In the genomic region with DNA sequence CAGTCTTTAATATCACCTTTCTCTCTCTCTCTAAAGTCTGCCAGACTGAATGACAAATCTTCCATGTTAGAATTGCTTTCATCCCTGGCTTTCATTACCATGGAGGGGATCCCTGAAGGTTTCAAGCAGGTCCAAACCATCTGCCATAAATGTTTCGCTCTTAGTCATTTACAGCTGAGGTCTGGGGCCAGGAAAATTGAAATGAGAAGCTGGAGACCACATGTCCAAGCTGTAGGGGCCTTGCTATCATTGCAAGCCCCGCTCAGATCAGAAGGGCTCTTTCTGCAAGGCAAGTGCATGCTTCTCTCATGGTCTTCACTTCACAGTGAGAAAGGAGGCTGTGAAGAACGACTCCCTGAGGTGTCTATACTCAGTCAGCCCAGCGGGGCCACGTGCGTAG, we compare ENCODE assay signal across 18 mouse cellular contexts. TPM values are rescaled to one million over a fixed set of nuclear protein-coding genes. Genes with fewer than 3 reads are reported as not detected.
DNase-seq lines count a peak whose midpoint lies in the region; ATAC-seq and TF ChIP-seq lines count a peak whose summit lies in the region.
"Had no signal": no experiment of that assay in that cellular context is flagged by ENCODE, and none has a peak within 500 bp of the region (broad histone marks: within the 10 kb centered on the region; RNA-seq: fewer than 3 reads in every experiment).

No protein-coding gene starts in this region.

- H3K27me3 ChIP-seq in hindbrain, embryonic 13.5 days, result no peaks in the 10 kb centered on the region
- H3K27me3 ChIP-seq in hindbrain, embryonic 10.5 days (ENCODE audit: insufficient read depth, poor library complexity, severe bottlenecking), result no peaks in the 10 kb centered on the region
- no peaks in the 10 kb centered on the region for H3K27me3 ChIP-seq in neural tube, embryonic 13.5 days
- no peaks in the 10 kb centered on the region for H3K27me3 ChIP-seq in neural tube, embryonic 15.5 days (replicated peaks)
- H3K27me3 ChIP-seq in limb, embryonic 14.5 days (ENCODE audit: control insufficient read depth, insufficient read depth, low read length), result no peaks in the 10 kb centered on the region
- H3K27me3 ChIP-seq: forebrain, embryonic 12.5 days; hindbrain, embryonic 15.5 days had no signal

- no peaks in the 10 kb centered on the region for H3K9me3 ChIP-seq in hindbrain, embryonic 13.5 days
- H3K9me3 ChIP-seq in hindbrain, embryonic 10.5 days, result no peaks in the 10 kb centered on the region
- H3K9me3 ChIP-seq in neural tube, embryonic 13.5 days, result no peaks in the 10 kb centered on the region
- H3K9me3 ChIP-seq in neural tube, embryonic 15.5 days (replicated peaks), result no peaks in the 10 kb centered on the region
- peaks cover 9% of the 10 kb centered on the region; the same call in 1 of the 2 replicates for H3K9me3 ChIP-seq in limb, embryonic 14.5 days (ENCODE audit: control insufficient read depth, low read length)
- H3K9me3 ChIP-seq: forebrain, embryonic 12.5 days; hindbrain, embryonic 15.5 days had no signal

- WGBS in hindbrain, embryonic 13.5 days, result 81% methylated on average over 6 of the region's 6 CpGs
- 85% methylated on average over 6 of the region's 6 CpGs for WGBS in hindbrain, embryonic 10.5 days
- WGBS in neural tube, embryonic 13.5 days, result 69% methylated on average over 6 of the region's 6 CpGs
- 73% methylated on average over 6 of the region's 6 CpGs for WGBS in neural tube, embryonic 15.5 days
- 65% methylated on average over 6 of the region's 6 CpGs for WGBS in limb, embryonic 14.5 days

- peak; percentile 47 to 54 for DNase-seq in cerebellum, postnatal 10 days
- DNase-seq in cerebellum, postnatal 25 days, result no peak
- no peak for DNase-seq in hindbrain, embryonic 10.5 days (ENCODE audit: low spot score)
- DNase-seq in limb, embryonic 14.5 days (ENCODE audit: low spot score), result peak; percentile 49
- DNase-seq in kidney, postnatal 14 days, result no peak
- DNase-seq: adrenal gland, postnatal 10 days; cerebellum, adult 11 months; cerebellum, adult 9-11 months; gastrocnemius, postnatal 10 days; heart, adult 2 months; kidney, adult 18-20 months had no signal

- ATAC-seq in hindbrain, embryonic 13.5 days (ENCODE audit: low FRiP score), result no peak
- 0 out of 2 replicates have a peak, but pooled peaks have one; percentile 15 for ATAC-seq in neural tube, embryonic 13.5 days (ENCODE audit: low read depth)
- no peak for ATAC-seq in neural tube, embryonic 15.5 days (ENCODE audit: low FRiP score)
- peak; percentile 41; the same call in 1 of the 2 replicates for ATAC-seq in limb, embryonic 14.5 days (ENCODE audit: low FRiP score, low read depth)
- ATAC-seq: forebrain, embryonic 16.5 days had no signal

- TF ChIP-seq POLR2A in limb, embryonic 14.5 days (IDR thresholded peaks at IDR 0.05; ENCODE audit: borderline replicate concordance, extremely low read depth, insufficient read depth, insufficient read length), result no peak

- H3K4me3 ChIP-seq in hindbrain, embryonic 13.5 days, result no peak overlapping the region
- no peak overlapping the region for H3K4me3 ChIP-seq in hindbrain, embryonic 10.5 days
- H3K4me3 ChIP-seq in neural tube, embryonic 13.5 days, result no peak overlapping the region
- H3K4me3 ChIP-seq in neural tube, embryonic 15.5 days (replicated peaks), result no peak overlapping the region
- no peak overlapping the region for H3K4me3 ChIP-seq in limb, embryonic 14.5 days (replicated peaks; ENCODE audit: low read length)
- H3K4me3 ChIP-seq: forebrain, embryonic 12.5 days; heart, adult 2 months; hindbrain, embryonic 15.5 days had no signal

- H3K36me3 ChIP-seq in hindbrain, embryonic 13.5 days, result peaks cover 7% of the 10 kb centered on the region; the same call in 1 of the 2 replicates
- H3K36me3 ChIP-seq in hindbrain, embryonic 10.5 days, result peaks cover 6% of the 10 kb centered on the region; the same call in 1 of the 2 replicates
- peaks cover 9% of the 10 kb centered on the region; the same call in 1 of the 2 replicates for H3K36me3 ChIP-seq in neural tube, embryonic 13.5 days
- no peaks in the 10 kb centered on the region for H3K36me3 ChIP-seq in neural tube, embryonic 15.5 days
- H3K36me3 ChIP-seq in limb, embryonic 14.5 days (ENCODE audit: control insufficient read depth, insufficient read depth, low read length), result peaks cover 8% of the 10 kb centered on the region; the same call in 1 of the 2 replicates
- H3K36me3 ChIP-seq: forebrain, embryonic 12.5 days; hindbrain, embryonic 15.5 days had no signal

- no peak overlapping the region for H3K9ac ChIP-seq in hindbrain, embryonic 13.5 days
- H3K9ac ChIP-seq in neural tube, embryonic 13.5 days, result no peak overlapping the region
- H3K9ac ChIP-seq in neural tube, embryonic 15.5 days (replicated peaks), result no peak overlapping the region
- no peak overlapping the region for H3K9ac ChIP-seq in limb, embryonic 14.5 days (ENCODE audit: low read depth, low read length, severe bottlenecking)
- H3K9ac ChIP-seq: forebrain, embryonic 12.5 days; hindbrain, embryonic 15.5 days had no signal

- H3K4me1 ChIP-seq in hindbrain, embryonic 13.5 days (replicated peaks), result peaks cover 8% of the 10 kb centered on the region
- H3K4me1 ChIP-seq in hindbrain, embryonic 10.5 days (replicated peaks), result no peaks in the 10 kb centered on the region
- peaks cover 10% of the 10 kb centered on the region for H3K4me1 ChIP-seq in neural tube, embryonic 13.5 days (replicated peaks)
- H3K4me1 ChIP-seq in neural tube, embryonic 15.5 days, result peaks cover 6% of the 10 kb centered on the region; the same call in 1 of the 2 replicates
- peaks cover 7% of the 10 kb centered on the region; the same call in 1 of the 2 replicates for H3K4me1 ChIP-seq in limb, embryonic 14.5 days (ENCODE audit: control insufficient read depth, insufficient read depth, low read length)
- H3K4me1 ChIP-seq: forebrain, embryonic 12.5 days had no signal

- H3K4me2 ChIP-seq in hindbrain, embryonic 13.5 days, result no peak overlapping the region
- no peak overlapping the region for H3K4me2 ChIP-seq in neural tube, embryonic 13.5 days
- H3K4me2 ChIP-seq in neural tube, embryonic 15.5 days, result no peak overlapping the region
- no peak overlapping the region for H3K4me2 ChIP-seq in limb, embryonic 14.5 days (replicated peaks; ENCODE audit: low read depth, low read length, severe bottlenecking)
- H3K4me2 ChIP-seq: forebrain, embryonic 12.5 days; heart, embryonic 11.5 days; hindbrain, embryonic 15.5 days had no signal

- peak overlapping the region; percentile 49; the same call in 1 of the 2 replicates for H3K27ac ChIP-seq in hindbrain, embryonic 13.5 days
- no peak overlapping the region for H3K27ac ChIP-seq in hindbrain, embryonic 10.5 days
- H3K27ac ChIP-seq in neural tube, embryonic 13.5 days (replicated peaks), result 0 out of 2 replicates have a peak overlapping the region, but pooled peaks have one; percentile 35
- H3K27ac ChIP-seq in neural tube, embryonic 15.5 days (replicated peaks), result no peak overlapping the region
- H3K27ac ChIP-seq in limb, embryonic 14.5 days (replicated peaks; ENCODE audit: low read depth, low read length), result no peak overlapping the region
- H3K27ac ChIP-seq: forebrain, embryonic 12.5 days; heart, adult 2 months; hindbrain, embryonic 15.5 days had no signal

RNA-seq across cellular contexts. Expression of gene Oit3, which starts 42.7 kb away (rescaled TPM):
- polyA plus RNA-seq in hindbrain, embryonic 13.5 days (2015; fragmentation: Nextera tagmentation; extraction: Ambion mirVana), result 0.21 and 0.25 TPM in 2 replicates
- polyA plus RNA-seq in hindbrain, embryonic 10.5 days (2016; fragmentation: Nextera tagmentation; extraction: Ambion mirVana), result 0.76 and 1.3 TPM in 2 replicates
- 0.20 and 0.21 TPM in 2 replicates for polyA plus RNA-seq in neural tube, embryonic 13.5 days (2015; fragmentation: Nextera tagmentation; extraction: Ambion mirVana)
- 0.09 and 0.47 TPM in 2 replicates for polyA plus RNA-seq in neural tube, embryonic 15.5 days (2015; fragmentation: Nextera tagmentation; extraction: Ambion mirVana)
- 1.0 and 1.2 TPM in 2 replicates for polyA plus RNA-seq in limb, embryonic 14.5 days (2012; rRNA removed)
- polyA plus RNA-seq in limb, embryonic 14.5 days (2014; fragmentation: Nextera tagmentation; extraction: Ambion mirVana), result 0.67 and 1.0 TPM in 2 replicates

Comparison
In these comparisons a context has a peak if more than half of its experiments do, and no peak if none do; other contexts are left out.
1. DNase-seq: peak in cerebellum, postnatal 10 days (2 of 2) and limb, embryonic 14.5 days (single experiment); none in cerebellum, postnatal 25 days (0 of 2), hindbrain, embryonic 10.5 days (single experiment) and kidney, postnatal 14 days (single experiment).
2. ATAC-seq: peak in neural tube, embryonic 13.5 days (single experiment) and limb, embryonic 14.5 days (single experiment); none in hindbrain, embryonic 13.5 days (single experiment) and neural tube, embryonic 15.5 days (single experiment).
3. H3K27ac ChIP-seq: peak in hindbrain, embryonic 13.5 days (single experiment) and neural tube, embryonic 13.5 days (single experiment); none in hindbrain, embryonic 10.5 days (single experiment), neural tube, embryonic 15.5 days (single experiment) and limb, embryonic 14.5 days (single experiment).